Mouse (Mus musculus): ENCODE data around the gene Sprr2d.

Sprr2d gene

GRCm38 (mm10) chr3:92338840-92339239 is at the start of gene Sprr2d:
Gene Sprr2d (plus strand): TSS chr3:92339140.
- TF ChIP-seq GATA4 (IDR thresholded peaks at IDR 0.05; ENCODE audit: insufficient replicate concordance, low read length), result no peak

- TF ChIP-seq GATA4 (IDR thresholded peaks at IDR 0.05; ENCODE audit: insufficient replicate concordance, low read length), result no peak
Observed at GRCm38 (mm10) chr3:92307406-92307805, 31.5 kb upstream of the Sprr2d start.

- TF ChIP-seq GATA4 (IDR thresholded peaks at IDR 0.05; ENCODE audit: insufficient replicate concordance, low read length), result no peak
Observed at GRCm38 (mm10) chr3:92316320-92316719, 22.6 kb upstream of the Sprr2d start, which contains the start of gene Sprr2b. Gene Sprr2b (plus strand): TSS chr3:92316620.

- TF ChIP-seq GATA4 (IDR thresholded peaks at IDR 0.05; ENCODE audit: insufficient replicate concordance, low read length), result no peak
Observed at GRCm38 (mm10) chr3:92317384-92317783, 21.6 kb upstream of the Sprr2d start.

- TF ChIP-seq GATA4 (IDR thresholded peaks at IDR 0.05; ENCODE audit: insufficient replicate concordance, low read length), result no peak
Observed at GRCm38 (mm10) chr3:92336278-92336677, 2.7 kb upstream of the Sprr2d start.

- no peak for TF ChIP-seq GATA4 (IDR thresholded peaks at IDR 0.05; ENCODE audit: insufficient replicate concordance, low read length)
Observed at GRCm38 (mm10) chr3:92351843-92352242, 12.9 kb downstream of the Sprr2d start, which contains the start of gene Sprr2e. Gene Sprr2e (plus strand): TSS chr3:92352143.

GRCm38 (mm10) chr3:92361619-92362018 is 22.7 kb downstream of the Sprr2d start:
- TF ChIP-seq GATA4 (IDR thresholded peaks at IDR 0.05; ENCODE audit: insufficient replicate concordance, low read length), result no peak

- TF ChIP-seq GATA4 (IDR thresholded peaks at IDR 0.05; ENCODE audit: insufficient replicate concordance, low read length), result no peak
Observed at GRCm38 (mm10) chr3:92364887-92365286, 25.9 kb downstream of the Sprr2d start, which contains the start of gene Sprr2f. Gene Sprr2f (plus strand): TSS chr3:92365187.

- TF ChIP-seq GATA4 (IDR thresholded peaks at IDR 0.05; ENCODE audit: insufficient replicate concordance, low read length), result no peak
Observed at GRCm38 (mm10) chr3:92373613-92374012, 34.7 kb downstream of the Sprr2d start.

GRCm38 (mm10) chr3:92385385-92385784 is 46.4 kb downstream of the Sprr2d start, which contains the start of gene Sprr2h:
Gene Sprr2h (plus strand): TSS chr3:92385685.
- TF ChIP-seq GATA4 (IDR thresholded peaks at IDR 0.05; ENCODE audit: insufficient replicate concordance, low read length), result no peak
